Comparison of ENCODE assay signal across 19 mouse cellular contexts in genomic region chr12:110606161-110606560, GRCm38 (mm10). TPM values are rescaled to one million over a fixed set of nuclear protein-coding genes. Genes with fewer than 3 reads are reported as not detected.
DNase-seq lines count a peak whose midpoint lies in the region; ATAC-seq and TF ChIP-seq lines count a peak whose summit lies in the region.
"Had no signal": no experiment of that assay in that cellular context is flagged by ENCODE, and none has a peak within 500 bp of the region (broad histone marks: within the 10 kb centered on the region; RNA-seq: fewer than 3 reads in every experiment).

No protein-coding gene starts in this region.

- H3K4me3 ChIP-seq in G1E (ENCODE audit: low read depth, low read length), result no peak overlapping the region
- H3K4me3 ChIP-seq in forebrain, embryonic 16.5 days (replicated peaks; ENCODE audit: low read length), result no peak overlapping the region
- H3K4me3 ChIP-seq: lung, embryonic 15.5 days; midbrain, embryonic 12.5 days had no signal

- H3K4me2 ChIP-seq in forebrain, embryonic 16.5 days (ENCODE audit: low read length), result no peak overlapping the region
- H3K4me2 ChIP-seq: heart, embryonic 11.5 days; liver, embryonic 11.5 days; lung, embryonic 15.5 days; midbrain, embryonic 12.5 days had no signal

- WGBS in forebrain, embryonic 16.5 days, result 82% methylated on average over 3 of the region's 3 CpGs

- no peak overlapping the region for H3K9ac ChIP-seq in forebrain, embryonic 16.5 days (replicated peaks; ENCODE audit: low read depth, low read length)
- H3K9ac ChIP-seq: lung, embryonic 15.5 days; midbrain, embryonic 12.5 days had no signal

- TF ChIP-seq CTCF in G1E (IDR thresholded peaks at IDR 0.05; ENCODE audit: low read depth, low read length), result no peak

- no peaks in the 10 kb centered on the region for H3K9me3 ChIP-seq in G1E (replicated peaks)
- H3K9me3 ChIP-seq in forebrain, embryonic 16.5 days (ENCODE audit: control insufficient read depth, low read length), result no peaks in the 10 kb centered on the region
- H3K9me3 ChIP-seq: lung, embryonic 15.5 days; midbrain, embryonic 12.5 days had no signal

- H3K27me3 ChIP-seq in G1E (ENCODE audit: insufficient read depth, low read length), result no peaks in the 10 kb centered on the region
- H3K27me3 ChIP-seq in splenic B cell, adult 2 months (ENCODE audit: control insufficient read depth, insufficient read depth, low read length, poor library complexity, severe bottlenecking), result no peaks in the 10 kb centered on the region
- no peaks in the 10 kb centered on the region for H3K27me3 ChIP-seq in forebrain, embryonic 16.5 days (replicated peaks; ENCODE audit: control insufficient read depth, insufficient read depth, low read length)
- H3K27me3 ChIP-seq: lung, embryonic 15.5 days; midbrain, embryonic 12.5 days had no signal

- H3K36me3 ChIP-seq in G1E (replicated peaks), result peaks cover 67% of the 10 kb centered on the region
- H3K36me3 ChIP-seq in splenic B cell, adult 2 months (ENCODE audit: control insufficient read depth, insufficient read depth, low read length, poor library complexity, severe bottlenecking), result no peaks in the 10 kb centered on the region
- no peaks in the 10 kb centered on the region for H3K36me3 ChIP-seq in forebrain, embryonic 16.5 days (ENCODE audit: control insufficient read depth, insufficient read depth)

- H3K27ac ChIP-seq in forebrain, embryonic 16.5 days (ENCODE audit: low read length), result no peak overlapping the region
- H3K27ac ChIP-seq: hindbrain, postnatal 0 days; lung, embryonic 15.5 days; midbrain, embryonic 12.5 days had no signal

- ATAC-seq in G1E (ENCODE audit: extremely low read depth, insufficient number of reproducible peaks, low FRiP score, poor library complexity, severe bottlenecking), result peak; percentile 58
- ATAC-seq in granulocyte monocyte progenitor cell, adult 5-6 weeks (replicated peaks; ENCODE audit: poor library complexity, severe bottlenecking), result peak; percentile 62
- ATAC-seq in frontal cortex, adult (ENCODE audit: low TSS enrichment), result no peak
- no peak for ATAC-seq in forebrain, embryonic 16.5 days
- ATAC-seq: hindbrain, postnatal 0 days had no signal

- H3K4me1 ChIP-seq in G1E (ENCODE audit: insufficient read depth, low read depth, low read length), result peaks cover 60% of the 10 kb centered on the region
- H3K4me1 ChIP-seq in forebrain, embryonic 16.5 days (replicated peaks; ENCODE audit: control insufficient read depth, insufficient read depth, low read length), result peaks cover 22% of the 10 kb centered on the region

- peak; percentile 56 for DNase-seq in lung, postnatal 36 days
- no peak for DNase-seq in lung, postnatal 10 days
- peak; percentile 69 for DNase-seq in G1E (ENCODE audit: low spot score)
- peak; percentile 42 for DNase-seq in splenic B cell, adult 2 months (ENCODE audit: low read depth, low spot score)
- DNase-seq: cerebellum, adult 9-11 months; gastrocnemius, postnatal 36 days; heart, postnatal 14 days; kidney, adult 11 months; kidney, postnatal 25 days; layer of hippocampus, adult 9-11 months; retina, postnatal 1 day had no signal

RNA-seq across cellular contexts. Expression of gene Dync1h1, which starts 4.9 kb away (rescaled TPM):
- total RNA-seq in G1E (2014; fragmentation: Nextera tagmentation) (344 and 349 TPM in 2 replicates), G1E (2017) (112 and 118 TPM in 2 replicates)
- polyA plus RNA-seq in G1E (2012), result 231 and 251 TPM in 2 replicates
- 67.0 and 91.1 TPM in 2 replicates for total RNA-seq in granulocyte monocyte progenitor cell, adult 5-6 weeks (2014; fragmentation: Nextera tagmentation)
- 78.1 and 161 TPM in 2 replicates for total RNA-seq in granulocyte monocyte progenitor cell, adult 5-6 weeks (2017)
- polyA plus RNA-seq in forebrain, embryonic 16.5 days (2015; fragmentation: Nextera tagmentation; extraction: Ambion mirVana), result 106 and 107 TPM in 2 replicates

Comparison
In these comparisons a context has a peak if more than half of its experiments do, and no peak if none do; other contexts are left out.
1. ATAC-seq: peak in G1E (single experiment) and granulocyte monocyte progenitor cell, adult 5-6 weeks (single experiment); none in frontal cortex, adult (single experiment) and forebrain, embryonic 16.5 days (single experiment).